Mouse (Mus musculus) Patski (cell line): ENCODE results near the gene 5730522E02Rik. TPM values are rescaled to one million over a fixed set of nuclear protein-coding genes. Genes with fewer than 3 reads are reported as not detected.

Experiments used
- ATAC-seq: fragments of 100-300 bp; one replicate; pipeline ENCODE4 v1.8.0; 2021
- CTCF ChIA-PET: fragments of 350-600 bp; sonication (Branson Sonifier 250); formaldehyde crosslinking; loops from one replicate; lab custom pipeline; 2022; ENCODE audit warnings: inconsistent platforms; lab: Charles Lee
- POLR2A ChIA-PET: fragments of 350-600 bp; sonication (Branson Sonifier 250); formaldehyde crosslinking; loops from one replicate; lab custom pipeline; 2022; ENCODE audit warnings: antibody characterized with exemption, inconsistent platforms; lab: Charles Lee
- DNase-seq: peaks from one replicate; pipeline ENCODE4 v3.0.0-alpha.2; 2011; ENCODE audit warnings: low read depth, low spot score
- H3K27me3 ChIP-seq: fragments of 371-371 bp; one replicate; pipeline ENCODE4 v1.5.1; 2021
- CTCF ChIP-seq: fragments of 100-300 bp; IDR thresholded peaks from one replicate; pipeline ENCODE4 v1.5.1; 2021
- in situ Hi-C: fragments of 300-500 bp; cut with MboI; formaldehyde crosslinking; loops from 3 replicates; pipeline ENCODE4 v1.11.1; 2018; ENCODE audit warnings: low pct_unique_long_range_greater_than_20kb, mixed read lengths
- polyA plus RNA-seq: library from polyadenylated mRNA; unstranded; gene quantifications from one replicate; pipeline ENCODE4 v1.2.3, GENCODE M21; 2021

The 5730522E02Rik gene
- polyA plus RNA-seq, 1 experiment from 2014 or later, result not detected

DNA sequence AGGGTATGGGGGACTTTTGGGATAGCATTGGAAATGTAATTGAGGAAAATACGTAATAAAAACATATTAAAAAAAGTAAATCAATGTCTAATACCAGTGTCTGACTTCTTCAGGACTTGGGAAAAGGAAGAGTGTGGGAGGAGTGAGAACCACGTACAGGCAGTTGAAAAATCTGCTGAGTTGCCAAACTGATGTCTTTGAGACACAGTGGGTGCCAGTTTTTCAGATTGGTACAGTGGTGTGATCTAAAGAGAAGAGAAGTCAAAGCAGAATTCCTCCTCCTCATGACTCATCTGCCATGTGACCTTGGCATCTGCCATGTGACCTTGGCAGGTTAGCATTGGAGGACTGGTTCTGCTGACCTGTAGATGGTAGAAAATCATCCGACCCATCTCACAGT, 316.7 kb downstream of the 5730522E02Rik start:
- POLR2A ChIA-PET, result no interaction called here
- CTCF ChIA-PET, result no interaction called here
- in situ Hi-C loops, result no loop called here
- TF ChIP-seq CTCF, result no peak
- ATAC-seq (no peak), DNase-seq (no peak)
- peaks cover 4% of the 10 kb centered on the region for H3K27me3 ChIP-seq

DNA sequence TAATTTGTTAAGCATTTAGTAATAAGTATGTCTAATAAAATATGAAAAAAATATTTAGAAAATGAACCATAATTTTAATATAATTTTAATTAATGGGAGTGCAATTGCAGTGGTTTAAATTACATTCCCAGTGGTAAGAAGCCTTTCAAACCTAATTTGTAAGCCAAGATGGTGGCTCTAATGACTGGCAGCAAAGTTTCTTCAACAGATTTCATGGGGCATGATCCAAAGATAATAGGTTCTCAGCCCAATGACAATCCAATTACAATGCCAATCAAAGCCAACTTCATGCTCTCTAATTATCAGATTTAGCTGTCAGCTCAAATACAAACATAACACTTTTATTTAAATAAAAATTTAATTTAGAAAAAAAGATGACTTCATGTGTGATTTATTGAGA, 337.6 kb downstream of the 5730522E02Rik start:
- TF ChIP-seq CTCF, result no peak
- CTCF ChIA-PET, result no interaction called here
- ATAC-seq, result no peak
- POLR2A ChIA-PET, result no interaction called here
- no peak for DNase-seq
- H3K27me3 ChIP-seq, result peaks cover 6% of the 10 kb centered on the region
- in situ Hi-C loops, result no loop called here

DNA sequence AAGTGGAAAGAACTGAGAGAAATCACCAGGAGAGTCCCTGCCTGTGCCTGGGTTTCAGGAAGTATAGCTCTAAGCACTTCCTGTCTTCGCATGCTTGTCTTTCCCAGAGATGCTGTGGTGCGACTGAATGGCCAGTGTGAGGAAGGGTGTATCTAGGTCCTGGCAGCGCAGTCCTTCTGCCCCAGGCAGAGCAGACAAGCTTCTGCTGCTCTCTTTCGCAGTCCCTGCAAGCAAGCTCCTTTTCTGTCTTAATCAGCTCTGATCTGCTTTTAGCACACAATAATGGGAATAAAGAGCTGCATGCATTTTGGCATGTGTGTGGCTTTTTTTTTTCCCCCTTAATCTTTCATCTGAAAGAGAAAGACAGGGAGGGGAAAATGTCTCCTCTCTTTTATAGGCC, 338.2 kb downstream of the 5730522E02Rik start:
- DNase-seq, result no peak
- peaks cover 6% of the 10 kb centered on the region for H3K27me3 ChIP-seq
- ChIA-PET CTCF (no interaction called here), POLR2A (no interaction called here)
- TF ChIP-seq CTCF, result no peak
- ATAC-seq, result no peak
- in situ Hi-C loops, result no loop called here

DNA sequence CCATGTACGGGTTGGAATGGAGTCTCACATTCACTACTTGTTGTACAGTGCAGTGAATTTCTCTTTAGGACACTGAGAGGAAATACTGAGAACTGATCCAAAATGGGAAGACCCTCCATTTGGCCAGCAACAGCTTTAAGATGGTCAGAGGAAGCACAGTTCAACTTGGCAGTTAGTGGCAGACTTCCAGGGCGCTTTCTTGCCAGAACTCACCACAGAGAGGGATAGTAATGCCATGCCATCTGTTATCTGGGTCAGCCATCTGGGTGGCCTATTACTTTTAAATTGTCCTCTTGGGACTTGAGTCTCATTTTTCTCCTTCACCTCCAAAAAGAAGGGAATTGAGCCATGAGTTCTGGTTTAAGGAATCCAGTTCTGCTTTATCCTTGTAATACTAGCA, 344.3 kb downstream of the 5730522E02Rik start:
- CTCF ChIA-PET, result no interaction called here
- in situ Hi-C loops, result no loop called here
- ATAC-seq, result no peak

DNA sequence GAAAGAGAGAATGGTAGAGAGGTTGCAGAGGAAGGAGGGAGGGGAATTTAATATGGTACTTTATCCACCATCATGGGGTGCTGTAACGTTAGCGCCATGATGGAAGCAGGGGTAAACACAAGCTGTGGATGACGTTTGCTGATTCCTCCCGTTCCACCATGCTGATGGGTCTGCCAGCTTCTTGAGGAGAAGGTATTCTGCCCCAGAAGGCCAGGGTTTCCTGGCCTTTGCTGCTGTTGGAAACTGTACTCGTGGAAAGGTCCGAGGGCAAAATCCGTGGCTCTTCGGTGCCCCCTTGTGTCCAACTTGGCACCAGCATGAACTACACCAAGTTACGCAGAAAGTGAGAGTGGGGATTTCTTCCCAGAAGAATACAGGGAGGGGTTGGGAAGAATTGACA, 347.9 kb downstream of the 5730522E02Rik start:
- POLR2A ChIA-PET, result no interaction called here
- peaks cover 25% of the 10 kb centered on the region for H3K27me3 ChIP-seq
- TF ChIP-seq CTCF, result peak; percentile 80
- ATAC-seq, result no peak
- DNase-seq, result no peak
- CTCF ChIA-PET, result no interaction called here
- in situ Hi-C loops, result no loop called here

More for the DNA sequence above, 344.3 kb downstream of the 5730522E02Rik start:
- POLR2A ChIA-PET, result no interaction called here
- DNase-seq, result no peak
- TF ChIP-seq CTCF, result no peak
- peaks cover 12% of the 10 kb centered on the region for H3K27me3 ChIP-seq

DNA sequence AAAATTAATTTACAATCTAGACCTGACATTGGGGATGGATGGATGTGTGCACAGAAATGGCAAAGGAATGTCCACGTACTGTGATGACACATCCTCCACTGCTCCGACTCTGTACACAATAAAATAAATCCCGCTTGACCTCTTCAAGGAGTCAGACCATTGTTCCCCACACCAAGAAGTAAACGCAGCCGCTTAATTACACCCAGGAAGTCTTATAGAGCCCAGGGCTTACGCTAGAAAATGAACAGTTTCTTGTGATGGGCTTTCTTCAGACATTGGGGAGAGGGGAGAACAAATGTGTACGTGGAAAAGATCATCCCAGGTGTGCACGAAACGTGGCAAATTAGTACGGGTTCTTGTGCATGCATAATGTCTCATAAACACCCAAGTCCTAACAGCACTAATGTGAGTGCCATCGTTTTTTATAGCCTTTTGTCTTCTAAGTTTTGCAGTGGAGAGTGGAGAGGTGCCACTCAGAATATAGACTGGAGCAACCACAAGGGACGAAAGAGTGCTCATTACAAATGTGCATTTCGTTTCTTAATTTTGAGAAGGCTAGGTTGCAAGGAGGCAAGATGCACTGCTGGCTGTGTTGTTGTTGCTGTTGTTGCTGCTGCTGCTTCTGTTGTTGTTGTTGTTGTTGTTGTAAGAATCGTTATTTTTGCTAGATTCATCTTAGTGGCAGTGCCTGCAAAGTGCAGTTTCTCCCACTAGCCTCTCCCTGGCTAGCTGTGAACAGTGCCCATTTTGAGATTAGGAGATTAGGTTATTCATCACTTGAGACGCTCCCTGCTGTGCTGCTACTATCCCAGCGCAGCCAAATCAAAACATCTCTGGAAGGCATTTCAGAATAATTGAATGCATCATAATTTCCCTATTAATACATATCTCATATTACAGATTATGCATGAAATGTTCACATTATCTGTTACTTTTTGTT, 353.7 kb downstream of the 5730522E02Rik start:
- POLR2A ChIA-PET, result no interaction called here
- peaks cover 59% of the 10 kb centered on the region for H3K27me3 ChIP-seq
- CTCF ChIA-PET, result no interaction called here
- in situ Hi-C loops, result loop anchor here (10.0 kb wide), 1 partner anchor 1812 kb away; no protein-coding TSS in a partner anchor
- ATAC-seq (no peak), DNase-seq (no peak)
- TF ChIP-seq CTCF, result no peak

DNA sequence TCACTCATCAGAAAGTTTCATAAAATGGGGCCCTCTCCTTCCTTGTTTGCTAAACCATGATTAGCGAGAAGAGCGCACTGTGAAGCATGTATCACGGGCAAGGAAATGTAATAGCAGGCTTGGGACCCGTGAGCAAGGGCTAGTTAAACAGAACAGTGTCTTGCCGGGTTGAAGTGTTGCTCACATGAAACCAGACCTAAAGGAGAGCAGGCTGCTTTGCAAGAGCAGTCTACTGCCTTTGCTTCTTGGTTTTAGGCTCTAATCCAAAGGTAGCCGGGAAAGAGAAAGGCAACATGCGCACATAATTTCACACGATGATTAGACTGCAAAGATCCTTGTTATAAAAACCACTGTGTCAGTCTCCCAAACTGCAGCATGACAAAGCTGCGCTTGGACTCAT, 354.8 kb downstream of the 5730522E02Rik start:
- ChIA-PET POLR2A (no interaction called here), CTCF (no interaction called here)
- ATAC-seq (no peak), DNase-seq (no peak)
- no peak for TF ChIP-seq CTCF
- peaks cover 63% of the 10 kb centered on the region for H3K27me3 ChIP-seq
- in situ Hi-C loops, result loop anchor here (10.0 kb wide), 1 partner anchor 1811 kb away; no protein-coding TSS in a partner anchor

DNA sequence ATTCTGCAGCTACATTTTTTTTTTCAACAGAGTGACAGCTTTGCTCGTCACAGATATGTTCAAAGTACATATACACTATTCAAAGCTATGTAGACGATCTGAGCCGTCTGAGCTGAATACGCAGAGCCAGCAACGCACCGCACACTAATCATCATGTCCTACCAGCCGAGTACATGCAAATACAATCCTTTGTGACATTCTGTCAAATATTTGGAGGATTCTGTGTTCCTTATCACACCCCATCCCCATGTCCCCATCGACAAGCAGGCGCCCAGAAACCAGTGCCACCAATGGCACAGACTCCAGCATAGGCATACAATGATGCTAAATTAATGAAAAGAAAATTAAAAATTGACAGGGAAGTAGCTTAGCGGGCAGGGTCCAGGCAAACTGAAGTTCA, 356.3 kb downstream of the 5730522E02Rik start:
- CTCF ChIA-PET, result no interaction called here
- TF ChIP-seq CTCF, result no peak
- in situ Hi-C loops, result loop anchor here (10.0 kb wide), 1 partner anchor 1809 kb away; no protein-coding TSS in a partner anchor
- POLR2A ChIA-PET, result no interaction called here
- DNase-seq, result no peak
- no peak for ATAC-seq
- peaks cover 63% of the 10 kb centered on the region for H3K27me3 ChIP-seq

DNA sequence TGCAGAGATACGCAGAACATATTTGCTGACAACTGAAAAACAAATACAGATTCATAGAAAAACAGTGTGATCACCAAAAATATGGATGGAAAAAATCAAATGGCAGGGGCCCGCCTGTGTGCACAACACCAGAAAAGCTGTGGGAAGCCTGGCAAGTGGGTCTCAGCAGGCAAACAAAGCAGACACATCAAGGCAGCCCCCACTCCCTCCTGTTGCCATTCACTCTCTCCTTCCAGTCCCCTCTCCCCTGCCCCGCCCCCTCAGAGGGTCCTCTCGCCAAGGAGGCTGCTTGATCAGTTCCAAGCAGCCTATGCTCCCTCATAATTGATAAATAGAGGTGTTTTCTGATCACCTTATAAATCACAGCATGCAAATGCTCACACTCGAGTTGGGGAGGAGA, 357.5 kb downstream of the 5730522E02Rik start:
- TF ChIP-seq CTCF, result no peak
- DNase-seq, result no peak
- in situ Hi-C loops, result loop anchor here (10.0 kb wide), 1 partner anchor 1808 kb away; no protein-coding TSS in a partner anchor
- ATAC-seq, result no peak
- ChIA-PET CTCF (no interaction called here), POLR2A (no interaction called here)
- H3K27me3 ChIP-seq, result peaks cover 54% of the 10 kb centered on the region

DNA sequence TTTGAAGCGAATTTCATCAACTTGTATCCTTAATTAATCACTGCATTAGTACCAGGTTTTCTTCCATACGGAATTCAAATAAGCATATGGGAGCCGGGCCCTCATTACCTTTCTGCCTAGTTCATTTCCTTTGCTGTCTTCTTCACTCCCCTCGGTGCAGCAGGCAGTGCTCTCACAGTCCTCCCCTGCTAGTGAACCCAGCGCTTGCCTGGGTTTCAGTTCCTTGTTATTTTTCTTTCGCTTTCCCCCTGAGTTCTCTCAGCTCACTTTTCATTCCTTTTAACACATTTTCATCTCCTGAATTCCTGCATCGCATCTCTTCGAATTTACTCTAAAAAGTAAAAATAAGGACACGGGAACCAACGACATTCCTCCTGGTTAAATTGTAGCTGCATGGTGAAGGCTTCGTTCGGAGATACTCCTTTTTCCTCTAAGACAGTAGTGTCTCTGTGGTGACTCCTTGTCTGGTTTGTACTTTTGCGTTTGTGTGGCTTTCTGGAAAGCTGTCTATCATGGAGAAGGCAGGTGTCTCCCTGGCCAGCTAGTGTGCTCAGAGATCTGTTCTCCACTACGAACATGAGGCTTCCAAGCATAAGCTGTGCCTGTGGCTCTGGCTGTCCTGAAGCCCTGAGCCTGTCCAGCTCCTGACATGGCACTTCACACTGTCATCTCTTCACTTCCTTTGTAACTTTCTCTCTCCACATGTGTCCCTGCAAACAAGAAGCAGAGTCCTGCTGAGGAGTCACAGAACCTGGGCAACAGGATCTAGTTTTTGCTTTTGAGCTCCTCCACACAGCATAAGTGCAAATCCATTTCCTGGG, 361.5 kb downstream of the 5730522E02Rik start:
- DNase-seq (no peak), ATAC-seq (no peak)
- in situ Hi-C loops, result no loop called here
- TF ChIP-seq CTCF, result no peak
- POLR2A ChIA-PET, result no interaction called here
- CTCF ChIA-PET, result no interaction called here
- peaks cover 25% of the 10 kb centered on the region for H3K27me3 ChIP-seq
